Mouse (Mus musculus): ENCODE data around the gene Gzmk. TPM values are rescaled to one million over a fixed set of nuclear protein-coding genes. Genes with fewer than 3 reads are reported as not detected.

The Gzmk gene
- total and polyA plus RNA-seq, 3 experiments = not detected

DNA sequence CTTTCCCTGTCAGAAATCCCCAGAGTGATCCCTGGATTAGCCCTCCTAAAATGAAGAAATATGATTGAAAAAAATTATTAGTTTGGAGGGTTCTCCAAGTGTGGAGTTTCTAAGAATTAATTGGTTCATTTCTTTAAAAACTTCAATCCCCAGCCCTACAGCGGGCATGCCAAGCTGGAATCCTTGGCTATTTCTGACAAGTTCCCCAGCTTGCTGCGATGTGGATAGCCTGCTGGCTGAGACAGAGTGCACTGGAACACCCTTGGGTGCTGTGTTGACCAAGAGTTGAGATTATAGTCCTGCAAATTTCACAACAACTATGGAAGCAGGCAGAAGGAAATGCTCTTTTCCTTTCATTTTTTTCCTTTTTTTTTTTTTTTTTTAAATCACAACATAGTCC, 24.1 kb downstream of the Gzmk start:
- DNase-seq (ENCODE audit: low read depth, low spot score) = no peak
- Histone ChIP-seq H3K4me1 (ENCODE audit: control insufficient read depth in 1 of 2, insufficient read depth in 2 of 2, low read length in 2 of 2) (no peaks in the 10 kb centered on the region), H3K9me3 (replicated peaks; ENCODE audit: insufficient read depth, low read length) (no peaks in the 10 kb centered on the region), H3K79me2 (ENCODE audit: control insufficient read depth, insufficient read depth, low read length, poor library complexity) (no peaks in the 10 kb centered on the region), H3K36me3 (ENCODE audit: control insufficient read depth in 1 of 2, insufficient read depth in 2 of 2, low read length in 2 of 2) (no peaks in the 10 kb centered on the region), H3K27ac (ENCODE audit: control insufficient read depth, low read depth, low read length) (no peak overlapping the region), H3K4me3 (ENCODE audit: control insufficient read depth in 1 of 2, insufficient read depth in 1 of 2, low read depth in 2 of 2, low read length in 2 of 2) (no peak overlapping the region), H3K9ac (ENCODE audit: control insufficient read depth, low read depth, low read length, poor library complexity, severe bottlenecking) (no peak overlapping the region), H3K27me3 (ENCODE audit: control insufficient read depth in 1 of 2, insufficient read depth in 2 of 2, low read length in 2 of 2) (no peaks in the 10 kb centered on the region)
- TF ChIP-seq MAX (IDR thresholded peaks at IDR 0.05; ENCODE audit: low read length) (no peak), RAD21 (IDR thresholded peaks at IDR 0.05; ENCODE audit: low read depth, low read length) (no peak), BHLHE40 (IDR thresholded peaks at IDR 0.05; ENCODE audit: borderline replicate concordance, low read depth, low read length) (no peak), CHD1 (IDR thresholded peaks at IDR 0.05; ENCODE audit: low read depth, low read length) (no peak)

- no peaks in the 10 kb centered on the region for H3K4me1 ChIP-seq (ENCODE audit: control insufficient read depth in 1 of 2, insufficient read depth in 2 of 2, low read length in 2 of 2)
- no peak overlapping the region for H3K27ac ChIP-seq (ENCODE audit: control insufficient read depth, low read depth, low read length)
- TF ChIP-seq EP300 (IDR thresholded peaks at IDR 0.05; ENCODE audit: low read depth in 1 of 2, low read length in 2 of 2) = no peak
- TF ChIP-seq GABPA (IDR thresholded peaks at IDR 0.05; ENCODE audit: low read depth, low read length) = no peak
- TF ChIP-seq MAZ (IDR thresholded peaks at IDR 0.05; ENCODE audit: low read depth, low read length) = no peak
- no peak for TF ChIP-seq SIN3A (IDR thresholded peaks at IDR 0.05; ENCODE audit: low read length)
- no peak for TF ChIP-seq USF2 (IDR thresholded peaks at IDR 0.05; ENCODE audit: borderline replicate concordance in 1 of 2, insufficient read depth in 1 of 2, low read depth in 1 of 2, low read length in 2 of 2)
- no peak for TF ChIP-seq RAD21 (IDR thresholded peaks at IDR 0.05; ENCODE audit: low read depth, low read length)
- no peak for TF ChIP-seq TBP (IDR thresholded peaks at IDR 0.05; ENCODE audit: low read depth, low read length)
- no peak for TF ChIP-seq MXI1 (IDR thresholded peaks at IDR 0.05; ENCODE audit: low read depth, low read length)
- no peak for TF ChIP-seq USF1 (IDR thresholded peaks at IDR 0.05; ENCODE audit: low read depth, low read length)
- no peak for TF ChIP-seq CHD1 (IDR thresholded peaks at IDR 0.05; ENCODE audit: low read depth, low read length)
- TF ChIP-seq JUND (IDR thresholded peaks at IDR 0.05; ENCODE audit: low read depth, low read length) = no peak
- TF ChIP-seq E2F4 (IDR thresholded peaks at IDR 0.05; ENCODE audit: borderline replicate concordance, low read depth, low read length) = no peak
- TF ChIP-seq POLR2AphosphoS2 (IDR thresholded peaks at IDR 0.05; ENCODE audit: low read length) = no peak
- H3K9me3 ChIP-seq (replicated peaks; ENCODE audit: insufficient read depth, low read length) = no peaks in the 10 kb centered on the region
- no peaks in the 10 kb centered on the region for H3K27me3 ChIP-seq (ENCODE audit: control insufficient read depth in 1 of 2, insufficient read depth in 2 of 2, low read length in 2 of 2)
- no peaks in the 10 kb centered on the region for H3K79me2 ChIP-seq (ENCODE audit: control insufficient read depth, insufficient read depth, low read length, poor library complexity)
- no peak overlapping the region for H3K9ac ChIP-seq (ENCODE audit: control insufficient read depth, low read depth, low read length, poor library complexity, severe bottlenecking)
- no peak overlapping the region for H3K4me3 ChIP-seq (ENCODE audit: control insufficient read depth in 1 of 2, insufficient read depth in 1 of 2, low read depth in 2 of 2, low read length in 2 of 2)
- no peak for DNase-seq (ENCODE audit: low read depth, low spot score)
- no peaks in the 10 kb centered on the region for H3K36me3 ChIP-seq (ENCODE audit: control insufficient read depth in 1 of 2, insufficient read depth in 2 of 2, low read length in 2 of 2)
Observed at GRCm38 (mm10) chr13:113200726-113201125, 25.0 kb downstream of the Gzmk start.

- H3K36me3 ChIP-seq (ENCODE audit: control insufficient read depth in 1 of 2, insufficient read depth in 2 of 2, low read length in 2 of 2) = no peaks in the 10 kb centered on the region
- no peak for DNase-seq (ENCODE audit: low read depth, low spot score)
- no peaks in the 10 kb centered on the region for H3K27me3 ChIP-seq (ENCODE audit: control insufficient read depth in 1 of 2, insufficient read depth in 2 of 2, low read length in 2 of 2)
- no peaks in the 10 kb centered on the region for H3K9me3 ChIP-seq (replicated peaks; ENCODE audit: insufficient read depth, low read length)
- H3K27ac ChIP-seq (ENCODE audit: control insufficient read depth, low read depth, low read length) = no peak overlapping the region
- H3K4me1 ChIP-seq (ENCODE audit: control insufficient read depth in 1 of 2, insufficient read depth in 2 of 2, low read length in 2 of 2) = no peaks in the 10 kb centered on the region
- no peak for TF ChIP-seq JUND (IDR thresholded peaks at IDR 0.05; ENCODE audit: low read depth, low read length)
- no peak for TF ChIP-seq TBP (IDR thresholded peaks at IDR 0.05; ENCODE audit: low read depth, low read length)
- no peak for TF ChIP-seq POLR2AphosphoS2 (IDR thresholded peaks at IDR 0.05; ENCODE audit: low read length)
- TF ChIP-seq ZC3H11A (IDR thresholded peaks at IDR 0.05; ENCODE audit: low read depth, low read length) = no peak
- no peak for TF ChIP-seq MAX (IDR thresholded peaks at IDR 0.05; ENCODE audit: low read length)
- TF ChIP-seq SMC3 (IDR thresholded peaks at IDR 0.05; ENCODE audit: low read depth, low read length) = no peak
- no peak for TF ChIP-seq POLR2A (IDR thresholded peaks at IDR 0.05; ENCODE audit: control insufficient read depth in 1 of 2, insufficient read depth in 1 of 2, low read depth in 1 of 2, low read length in 2 of 2, poor library complexity in 1 of 2)
- no peak for TF ChIP-seq ZMIZ1 (IDR thresholded peaks at IDR 0.05; ENCODE audit: low read depth, low read length)
- no peak for TF ChIP-seq GATA1 (IDR thresholded peaks at IDR 0.05; ENCODE audit: low read depth, low read length)
- TF ChIP-seq MAFK (IDR thresholded peaks at IDR 0.05; ENCODE audit: borderline replicate concordance, low read depth, low read length) = no peak
- TF ChIP-seq EP300 (IDR thresholded peaks at IDR 0.05; ENCODE audit: low read depth in 1 of 2, low read length in 2 of 2) = no peak
- no peak for TF ChIP-seq NELFE (IDR thresholded peaks at IDR 0.05; ENCODE audit: low read depth, low read length)
- no peak for TF ChIP-seq MEF2A (IDR thresholded peaks at IDR 0.05; ENCODE audit: extremely low read depth, insufficient replicate concordance, low read depth, low read length, poor library complexity, severe bottlenecking)
- TF ChIP-seq GABPA (IDR thresholded peaks at IDR 0.05; ENCODE audit: low read depth, low read length) = no peak
- H3K9ac ChIP-seq (ENCODE audit: control insufficient read depth, low read depth, low read length, poor library complexity, severe bottlenecking) = no peak overlapping the region
- no peaks in the 10 kb centered on the region for H3K79me2 ChIP-seq (ENCODE audit: control insufficient read depth, insufficient read depth, low read length, poor library complexity)
- H3K4me3 ChIP-seq (ENCODE audit: control insufficient read depth in 1 of 2, insufficient read depth in 1 of 2, low read depth in 2 of 2, low read length in 2 of 2) = no peak overlapping the region
Observed at GRCm38 (mm10) chr13:113199331-113199730, 26.4 kb downstream of the Gzmk start.
